Mouse (Mus musculus): Measurements from ENCODE around the gene Cep128. TPM values are rescaled to one million over a fixed set of nuclear protein-coding genes. Genes with fewer than 3 reads are reported as not detected.

The Cep128 gene
- polyA plus RNA-seq, 1 experiment from 2014 or later = 3.7 TPM

DNA sequence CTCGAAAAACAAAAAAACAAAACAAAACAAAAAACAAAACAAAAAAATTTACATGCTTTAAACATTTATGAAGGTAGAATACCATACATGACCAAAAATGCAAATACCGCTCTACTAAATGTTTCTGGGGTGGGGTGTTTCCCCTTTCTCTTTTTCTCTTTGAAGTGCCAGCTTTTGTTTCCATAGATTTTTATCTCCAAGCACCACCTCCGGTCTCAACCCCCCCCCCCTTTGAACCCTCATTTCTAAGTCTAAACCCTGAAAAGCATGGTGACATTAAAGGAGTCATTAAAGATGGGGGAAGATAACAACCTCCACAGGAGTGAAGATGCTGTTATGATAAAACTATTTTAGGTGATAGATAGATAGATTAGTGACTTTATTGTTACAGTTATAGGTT lies 318.8 kb downstream of the Cep128 start:
- Histone ChIP-seq H3K4me1 (replicated peaks; ENCODE audit: control insufficient read depth, insufficient read depth, low read length) (no peaks in the 10 kb centered on the region), H3K9me3 (ENCODE audit: control insufficient read depth) (no peaks in the 10 kb centered on the region), H3K27ac (ENCODE audit: low read depth, low read length) (no peak overlapping the region), H3K4me3 (ENCODE audit: low read depth, low read length) (no peak overlapping the region), H3K4me2 (replicated peaks; ENCODE audit: low read depth) (no peak overlapping the region), H3K36me3 (ENCODE audit: control insufficient read depth, insufficient read depth) (no peaks in the 10 kb centered on the region), H3K27me3 (replicated peaks; ENCODE audit: control insufficient read depth, insufficient read depth, low read length) (no peaks in the 10 kb centered on the region), H3K9ac (ENCODE audit: low read depth, low read length) (no peak overlapping the region)
- no peak for TF ChIP-seq CTCF (IDR thresholded peaks at IDR 0.05; ENCODE audit: low read depth)
- 89% methylated on average over 3 of the region's 3 CpGs for WGBS
- ATAC-seq = no peak

DNA sequence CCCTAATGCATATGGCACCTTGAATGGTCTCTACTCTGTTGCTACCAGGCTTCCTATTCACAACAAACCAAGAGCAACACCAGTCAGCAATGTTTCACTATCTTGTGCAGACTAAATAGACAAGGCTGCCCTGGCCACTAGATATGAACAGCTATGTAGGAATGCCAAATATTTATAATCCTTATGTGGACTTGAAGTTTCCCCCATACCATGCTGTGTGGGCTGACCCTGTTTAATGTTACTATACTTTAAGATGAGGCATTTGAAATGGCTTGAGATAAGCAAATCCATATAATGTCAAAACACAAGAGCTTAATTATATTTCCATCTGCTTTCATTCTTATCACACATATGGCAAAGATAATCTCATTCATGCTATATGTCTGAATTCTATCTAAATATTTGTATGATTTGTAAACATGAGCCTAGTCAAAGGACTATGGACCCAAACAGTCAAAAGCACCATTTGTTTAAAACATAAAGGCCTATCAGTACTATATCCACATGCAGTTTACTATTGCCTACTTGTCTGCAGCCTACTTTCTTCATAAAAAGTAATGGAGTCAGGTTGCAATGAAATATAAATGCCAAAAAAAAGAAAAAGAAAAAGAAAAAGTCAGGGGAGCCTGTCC lies 319.7 kb downstream of the Cep128 start:
- Histone ChIP-seq H3K4me2 (replicated peaks; ENCODE audit: low read depth) (no peak overlapping the region), H3K4me1 (replicated peaks; ENCODE audit: control insufficient read depth, insufficient read depth, low read length) (no peaks in the 10 kb centered on the region), H3K4me3 (ENCODE audit: low read depth, low read length) (no peak overlapping the region), H3K27me3 (replicated peaks; ENCODE audit: control insufficient read depth, insufficient read depth, low read length) (no peaks in the 10 kb centered on the region), H3K9me3 (ENCODE audit: control insufficient read depth) (no peaks in the 10 kb centered on the region), H3K9ac (ENCODE audit: low read depth, low read length) (no peak overlapping the region), H3K27ac (ENCODE audit: low read depth, low read length) (no peak overlapping the region), H3K36me3 (ENCODE audit: control insufficient read depth, insufficient read depth) (no peaks in the 10 kb centered on the region)
- no peak for TF ChIP-seq CTCF (IDR thresholded peaks at IDR 0.05; ENCODE audit: low read depth)
- no peak for ATAC-seq

DNA sequence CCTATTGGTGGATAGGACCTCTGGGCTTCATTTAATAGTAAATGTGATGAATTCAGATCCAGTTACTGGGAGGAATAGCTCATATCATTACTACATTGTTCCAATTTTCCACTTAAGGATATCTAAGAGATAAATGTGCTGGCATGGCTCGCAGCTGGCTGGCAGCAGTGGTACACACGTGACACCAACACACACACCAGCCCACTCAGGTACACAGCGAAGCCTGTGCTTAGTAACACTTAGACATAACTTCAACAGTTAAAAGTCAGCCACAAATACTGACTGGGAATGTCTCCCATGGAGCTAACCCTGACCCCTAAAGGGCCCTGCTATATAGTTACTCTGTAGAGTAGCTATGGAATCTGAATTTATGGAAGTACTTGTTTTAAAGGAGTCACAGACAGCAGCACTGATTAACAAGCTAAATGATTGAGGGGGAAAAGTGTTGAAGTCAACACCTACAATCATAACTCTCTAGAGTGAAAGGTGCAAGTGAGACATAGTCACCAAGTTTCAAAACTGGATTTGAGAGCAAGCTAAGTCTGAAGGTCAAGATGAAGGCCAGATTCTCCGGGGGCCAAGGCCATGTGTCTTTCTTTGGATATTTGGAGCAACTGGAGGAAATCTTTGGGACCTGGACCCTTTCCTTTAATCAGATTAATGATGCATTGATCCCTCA lies 320.7 kb downstream of the Cep128 start:
- no peaks in the 10 kb centered on the region for H3K36me3 ChIP-seq (ENCODE audit: control insufficient read depth, insufficient read depth)
- no peak overlapping the region for H3K4me3 ChIP-seq (ENCODE audit: low read depth, low read length)
- no peak overlapping the region for H3K9ac ChIP-seq (ENCODE audit: low read depth, low read length)
- H3K4me1 ChIP-seq (replicated peaks; ENCODE audit: control insufficient read depth, insufficient read depth, low read length) = no peaks in the 10 kb centered on the region
- TF ChIP-seq CTCF (IDR thresholded peaks at IDR 0.05; ENCODE audit: low read depth) = no peak
- ATAC-seq = no peak
- no peaks in the 10 kb centered on the region for H3K9me3 ChIP-seq (ENCODE audit: control insufficient read depth)
- WGBS = 87% methylated on average over 4 of the region's 4 CpGs
- H3K27me3 ChIP-seq (replicated peaks; ENCODE audit: control insufficient read depth, insufficient read depth, low read length) = no peaks in the 10 kb centered on the region
- H3K27ac ChIP-seq (ENCODE audit: low read depth, low read length) = no peak overlapping the region
- no peak overlapping the region for H3K4me2 ChIP-seq (replicated peaks; ENCODE audit: low read depth)

DNA sequence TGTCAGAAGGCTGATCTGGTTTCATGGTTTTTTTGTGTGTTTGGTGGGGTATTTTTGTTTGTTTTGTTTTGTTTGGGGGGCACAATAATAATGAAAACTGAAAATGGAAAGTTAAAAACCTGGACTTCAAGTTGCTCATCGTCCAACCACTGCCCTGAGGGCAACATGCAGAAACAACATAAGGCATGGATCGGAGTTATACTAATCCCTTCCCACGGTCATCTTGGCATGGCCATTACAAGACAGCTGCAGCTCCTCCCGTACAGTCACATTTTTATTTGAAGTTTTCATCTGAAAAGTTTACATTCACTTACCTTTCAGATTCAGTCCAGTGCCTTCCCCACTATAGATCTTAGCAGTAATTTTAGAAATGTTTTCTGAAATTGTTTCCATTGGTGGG lies 321.5 kb downstream of the Cep128 start:
- Histone ChIP-seq H3K9me3 (ENCODE audit: control insufficient read depth) (no peaks in the 10 kb centered on the region), H3K36me3 (ENCODE audit: control insufficient read depth, insufficient read depth) (no peaks in the 10 kb centered on the region), H3K4me2 (replicated peaks; ENCODE audit: low read depth) (no peak overlapping the region), H3K4me1 (replicated peaks; ENCODE audit: control insufficient read depth, insufficient read depth, low read length) (no peaks in the 10 kb centered on the region), H3K27me3 (replicated peaks; ENCODE audit: control insufficient read depth, insufficient read depth, low read length) (no peaks in the 10 kb centered on the region), H3K9ac (ENCODE audit: low read depth, low read length) (no peak overlapping the region), H3K4me3 (ENCODE audit: low read depth, low read length) (no peak overlapping the region), H3K27ac (ENCODE audit: low read depth, low read length) (no peak overlapping the region)
- no peak for ATAC-seq
- 67% methylated on average over 4 of the region's 4 CpGs for WGBS
- TF ChIP-seq CTCF (IDR thresholded peaks at IDR 0.05; ENCODE audit: low read depth) = no peak

DNA sequence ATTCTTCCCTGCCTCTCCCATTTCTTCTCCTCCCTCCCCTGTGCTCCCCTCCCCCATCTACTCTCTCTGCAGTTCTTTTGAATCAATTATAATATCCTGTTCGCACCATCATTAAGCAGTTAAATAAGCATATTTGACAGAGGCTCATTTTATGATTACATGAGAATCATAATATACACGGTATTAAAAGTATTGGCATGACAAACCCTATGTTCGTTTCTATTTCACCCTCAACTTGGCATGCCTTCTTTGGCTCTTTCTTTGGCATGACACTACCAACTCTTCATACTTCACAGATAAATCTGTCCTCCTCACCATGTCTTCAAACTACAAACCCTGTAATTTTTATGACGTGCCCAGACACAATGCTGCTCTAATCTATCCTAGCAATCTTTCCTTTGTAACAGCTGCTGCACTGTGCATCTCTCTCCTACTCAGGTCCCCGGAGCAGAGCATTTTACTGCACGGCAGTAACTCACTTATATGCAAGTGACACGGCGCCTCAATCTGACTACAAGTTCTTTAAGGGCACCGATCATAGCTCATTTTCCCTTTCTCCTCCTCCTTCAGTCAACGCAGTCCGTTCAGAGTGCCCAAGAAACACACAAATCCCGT lies 324.4 kb downstream of the Cep128 start:
- no peak for TF ChIP-seq CTCF (IDR thresholded peaks at IDR 0.05; ENCODE audit: low read depth)
- no peak for ATAC-seq
- H3K9ac ChIP-seq (ENCODE audit: low read depth, low read length) = no peak overlapping the region
- WGBS = 86% methylated on average over 12 of the region's 12 CpGs
- H3K4me3 ChIP-seq (ENCODE audit: low read depth, low read length) = no peak overlapping the region
- no peaks in the 10 kb centered on the region for H3K4me1 ChIP-seq (replicated peaks; ENCODE audit: control insufficient read depth, insufficient read depth, low read length)
- H3K36me3 ChIP-seq (ENCODE audit: control insufficient read depth, insufficient read depth) = no peaks in the 10 kb centered on the region
- H3K27ac ChIP-seq (ENCODE audit: low read depth, low read length) = no peak overlapping the region
- H3K4me2 ChIP-seq (replicated peaks; ENCODE audit: low read depth) = no peak overlapping the region
- no peaks in the 10 kb centered on the region for H3K9me3 ChIP-seq (ENCODE audit: control insufficient read depth)
- H3K27me3 ChIP-seq (replicated peaks; ENCODE audit: control insufficient read depth, insufficient read depth, low read length) = no peaks in the 10 kb centered on the region

DNA sequence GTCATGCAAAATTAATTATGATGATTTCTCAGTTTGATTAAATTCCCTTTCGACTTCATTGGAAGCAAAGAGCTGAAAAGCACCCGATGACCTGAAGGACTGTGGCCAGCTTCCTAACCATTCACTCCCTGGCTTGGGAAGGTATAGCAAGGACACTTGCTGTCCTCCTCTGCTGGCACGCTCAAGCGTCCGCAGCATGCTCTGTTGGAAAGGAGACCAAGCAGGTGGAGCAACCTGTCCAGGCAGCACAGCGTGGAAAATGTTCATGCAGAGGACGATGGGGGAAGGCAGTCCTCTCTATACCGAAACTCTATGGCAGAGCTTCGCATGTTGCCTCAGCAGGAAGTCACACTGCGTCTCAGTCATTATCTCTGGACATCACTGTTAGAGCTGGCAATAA lies 327.3 kb downstream of the Cep128 start:
- ATAC-seq = no peak
- Histone ChIP-seq H3K36me3 (ENCODE audit: control insufficient read depth, insufficient read depth) (no peaks in the 10 kb centered on the region), H3K4me2 (replicated peaks; ENCODE audit: low read depth) (no peak overlapping the region), H3K9me3 (ENCODE audit: control insufficient read depth) (no peaks in the 10 kb centered on the region), H3K4me1 (replicated peaks; ENCODE audit: control insufficient read depth, insufficient read depth, low read length) (no peaks in the 10 kb centered on the region), H3K4me3 (ENCODE audit: low read depth, low read length) (no peak overlapping the region), H3K27me3 (replicated peaks; ENCODE audit: control insufficient read depth, insufficient read depth, low read length) (no peaks in the 10 kb centered on the region), H3K27ac (ENCODE audit: low read depth, low read length) (no peak overlapping the region), H3K9ac (ENCODE audit: low read depth, low read length) (no peak overlapping the region)
- TF ChIP-seq CTCF (IDR thresholded peaks at IDR 0.05; ENCODE audit: low read depth) = no peak
- 88% methylated on average over 10 of the region's 10 CpGs for WGBS

Measured in intestine, postnatal 0 days (tissue).